Mouse (Mus musculus) T-helper 1 cell (primary cell): ENCODE measurements at regions not wholly inside any gene's neighbourhood (a gene's known extent, or its start where the extent isn't known, plus 50 kb on each side); places are given as distances from the start of the nearest gene placed in this dataset.

Experiments
- in situ Hi-C: fragments of 300-600 bp; cut with MboI, MseI; formaldehyde crosslinking; loops from one replicate; pipeline ENCODE4 v1.15.1; 2025; ENCODE audit warnings: high pct_unique_total_duplicates

GRCm38 (mm10) chr1:28144824-28145223 is 635.2 kb downstream of the Gm597 start:
- in situ Hi-C loops, result no loop called here

- in situ Hi-C loops, result no loop called here
These were observed 678.0 kb downstream of the Gm597 start for GRCm38 (mm10) chr1:28102021-28102526.

- in situ Hi-C loops, result loop anchor here (5.0 kb wide), 1 partner anchor 93 kb away; no protein-coding TSS in a partner anchor
These were observed 695.6 kb downstream of the Gm597 start for GRCm38 (mm10) chr1:28084456-28084855.

GRCm38 (mm10) chr1:28053980-28054379 is 726.1 kb downstream of the Gm597 start:
- in situ Hi-C loops, result no loop called here

GRCm38 (mm10) chr1:28047964-28048363 is 732.1 kb downstream of the Gm597 start:
- in situ Hi-C loops, result no loop called here

- in situ Hi-C loops, result no loop called here
These were observed 732.7 kb downstream of the Gm597 start for GRCm38 (mm10) chr1:28047379-28047778.

- in situ Hi-C loops, result no loop called here
These were observed 734.4 kb downstream of the Gm597 start for GRCm38 (mm10) chr1:28045695-28046094.

- in situ Hi-C loops, result no loop called here
These were observed 754.3 kb downstream of the Gm597 start for GRCm38 (mm10) chr1:28025720-28026119.

- in situ Hi-C loops, result no loop called here
These were observed 781.6 kb downstream of the Gm597 start for GRCm38 (mm10) chr1:27998434-27998833.

- in situ Hi-C loops, result no loop called here
These were observed 816.7 kb downstream of the Gm597 start for GRCm38 (mm10) chr1:27963369-27963768.
